ENCODE assay signal across 8 mouse cellular contexts in genomic region chr15:85177576-85177975, GRCm38 (mm10). TPM values are rescaled to one million over a fixed set of nuclear protein-coding genes. Genes with fewer than 3 reads are reported as not detected.
DNase-seq lines count a peak whose midpoint lies in the region; ATAC-seq and TF ChIP-seq lines count a peak whose summit lies in the region.

No protein-coding gene starts in this region.

- no peaks in the 10 kb centered on the region for H3K9me3 ChIP-seq in hindbrain, embryonic 11.5 days (ENCODE audit: control insufficient read depth, low read length)
- no peaks in the 10 kb centered on the region for H3K9me3 ChIP-seq in hindbrain, embryonic 10.5 days
- H3K9me3 ChIP-seq in limb, embryonic 14.5 days (ENCODE audit: control insufficient read depth, low read length): no peaks in the 10 kb centered on the region

- H3K36me3 ChIP-seq in hindbrain, embryonic 11.5 days (ENCODE audit: control insufficient read depth, insufficient read depth, low read length): no peaks in the 10 kb centered on the region
- no peaks in the 10 kb centered on the region for H3K36me3 ChIP-seq in hindbrain, embryonic 10.5 days
- H3K36me3 ChIP-seq in limb, embryonic 14.5 days (ENCODE audit: control insufficient read depth, insufficient read depth, low read length): no peaks in the 10 kb centered on the region

- no peak overlapping the region for H3K27ac ChIP-seq in hindbrain, embryonic 11.5 days (ENCODE audit: low read depth, low read length)
- H3K27ac ChIP-seq in hindbrain, embryonic 10.5 days: no peak overlapping the region
- H3K27ac ChIP-seq in limb, embryonic 14.5 days (replicated peaks; ENCODE audit: low read depth, low read length): no peak overlapping the region

- no peak overlapping the region for H3K4me2 ChIP-seq in hindbrain, embryonic 11.5 days (replicated peaks; ENCODE audit: low read depth, low read length)
- no peak overlapping the region for H3K4me2 ChIP-seq in limb, embryonic 14.5 days (replicated peaks; ENCODE audit: low read depth, low read length, severe bottlenecking)

- peak; percentile 89 for DNase-seq in hindbrain, embryonic 11.5 days (ENCODE audit: low spot score)
- no peak for DNase-seq in hindbrain, embryonic 10.5 days (ENCODE audit: low spot score)
- peak; percentile 39 for DNase-seq in thymus, postnatal 14 days
- no peak for DNase-seq in thymus, postnatal 36 days
- peak; percentile 80 for DNase-seq in c-Kit-positive CD71-positive TER-119-negative erythroid progenitor cells, embryonic 14.5 days (ENCODE audit: low read depth)
- DNase-seq in limb, embryonic 14.5 days (ENCODE audit: low spot score): peak; percentile 76
- no peak for DNase-seq in frontal cortex, postnatal 10 days (ENCODE audit: low spot score in 2 of 2)
- no peak for DNase-seq in layer of hippocampus, adult 9-11 months

- H3K4me1 ChIP-seq in hindbrain, embryonic 11.5 days (replicated peaks; ENCODE audit: control insufficient read depth, insufficient read depth, low read length): no peaks in the 10 kb centered on the region
- H3K4me1 ChIP-seq in hindbrain, embryonic 10.5 days (replicated peaks): peaks cover 7% of the 10 kb centered on the region
- H3K4me1 ChIP-seq in limb, embryonic 14.5 days (ENCODE audit: control insufficient read depth, insufficient read depth, low read length): peaks cover 22% of the 10 kb centered on the region

- TF ChIP-seq POLR2A in limb, embryonic 14.5 days (IDR thresholded peaks at IDR 0.05; ENCODE audit: borderline replicate concordance, extremely low read depth, insufficient read depth, insufficient read length): no peak

- no peak overlapping the region for H3K4me3 ChIP-seq in hindbrain, embryonic 11.5 days (ENCODE audit: low read depth, low read length)
- H3K4me3 ChIP-seq in hindbrain, embryonic 10.5 days: no peak overlapping the region
- no peak overlapping the region for H3K4me3 ChIP-seq in limb, embryonic 14.5 days (replicated peaks; ENCODE audit: low read length)

- no peaks in the 10 kb centered on the region for H3K27me3 ChIP-seq in hindbrain, embryonic 11.5 days (ENCODE audit: control insufficient read depth, insufficient read depth, low read length)
- no peaks in the 10 kb centered on the region for H3K27me3 ChIP-seq in hindbrain, embryonic 10.5 days (ENCODE audit: insufficient read depth, poor library complexity, severe bottlenecking)
- no peaks in the 10 kb centered on the region for H3K27me3 ChIP-seq in limb, embryonic 14.5 days (ENCODE audit: control insufficient read depth, insufficient read depth, low read length)

- no peak overlapping the region for H3K9ac ChIP-seq in hindbrain, embryonic 11.5 days (ENCODE audit: low read depth, low read length)
- no peak overlapping the region for H3K9ac ChIP-seq in limb, embryonic 14.5 days (ENCODE audit: low read depth, low read length, severe bottlenecking)

- no peak for ATAC-seq in hindbrain, embryonic 11.5 days (ENCODE audit: low FRiP score)
- no peak for ATAC-seq in limb, embryonic 14.5 days (ENCODE audit: low FRiP score, low read depth)

- WGBS in hindbrain, embryonic 11.5 days: 72% methylated on average over 8 of the region's 8 CpGs
- 75% methylated on average over 8 of the region's 8 CpGs for WGBS in hindbrain, embryonic 10.5 days
- WGBS in limb, embryonic 14.5 days: 86% methylated on average over 8 of the region's 8 CpGs

RNA-seq across cellular contexts. Expression of gene Fbln1, which starts 28.2 kb away (rescaled TPM):
- 119 and 121 TPM in 2 replicates for polyA plus RNA-seq in hindbrain, embryonic 11.5 days (2014; fragmentation: Nextera tagmentation; extraction: Ambion mirVana)
- 157 and 168 TPM in 2 replicates for polyA plus RNA-seq in hindbrain, embryonic 10.5 days (2016; fragmentation: Nextera tagmentation; extraction: Ambion mirVana)
- 255 and 292 TPM in 2 replicates for polyA plus RNA-seq in limb, embryonic 14.5 days (2012; rRNA removed)
- polyA plus RNA-seq in limb, embryonic 14.5 days (2014; fragmentation: Nextera tagmentation; extraction: Ambion mirVana): 265 and 288 TPM in 2 replicates

RNA-seq across cellular contexts. Expression of gene Ribc2, which starts 45.7 kb away (rescaled TPM):
- polyA plus RNA-seq in hindbrain, embryonic 11.5 days (2014; fragmentation: Nextera tagmentation; extraction: Ambion mirVana): 0.82 and 0.96 TPM in 2 replicates
- polyA plus RNA-seq in hindbrain, embryonic 10.5 days (2016; fragmentation: Nextera tagmentation; extraction: Ambion mirVana): 0.77 and 1.3 TPM in 2 replicates
- polyA plus RNA-seq in limb, embryonic 14.5 days (2012; rRNA removed): 0.44 and 0.73 TPM in 2 replicates
- polyA plus RNA-seq in limb, embryonic 14.5 days (2014; fragmentation: Nextera tagmentation; extraction: Ambion mirVana): 0.62 and 0.72 TPM in 2 replicates

RNA-seq across cellular contexts. Expression of gene Smc1b, which starts 45.8 kb away (rescaled TPM):
- 0.08 and 0.13 TPM in 2 replicates for polyA plus RNA-seq in hindbrain, embryonic 11.5 days (2014; fragmentation: Nextera tagmentation; extraction: Ambion mirVana)
- polyA plus RNA-seq in hindbrain, embryonic 10.5 days (2016; fragmentation: Nextera tagmentation; extraction: Ambion mirVana): 0.15 TPM in 1 of 2 replicates, not detected in the other
- 0.52 and 0.58 TPM in 2 replicates for polyA plus RNA-seq in limb, embryonic 14.5 days (2012; rRNA removed)
- polyA plus RNA-seq in limb, embryonic 14.5 days (2014; fragmentation: Nextera tagmentation; extraction: Ambion mirVana): 0.23 and 0.72 TPM in 2 replicates

Comparison
In these comparisons a context has a peak if more than half of its experiments do, and no peak if none do; other contexts are left out.
1. DNase-seq: peak in hindbrain, embryonic 11.5 days (single experiment), thymus, postnatal 14 days (single experiment), c-Kit-positive CD71-positive TER-119-negative erythroid progenitor cells, embryonic 14.5 days (single experiment) and limb, embryonic 14.5 days (single experiment); none in hindbrain, embryonic 10.5 days (single experiment), thymus, postnatal 36 days (0 of 2), frontal cortex, postnatal 10 days (0 of 2) and layer of hippocampus, adult 9-11 months (single experiment).